Mouse (Mus musculus) liver, embryonic 12.5 days (tissue): ENCODE data around the gene Slc35c1. TPM values are rescaled to one million over a fixed set of nuclear protein-coding genes. Genes with fewer than 3 reads are reported as not detected.
A peak's percentile ranks its signal among the peaks of the same experiment; 100 is the strongest.
"Not testable (repeated sequence)": the region's sequence is repeated elsewhere in the genome, so short reads cannot be mapped to it uniquely, and the experiment has no call there.

Experiments used
- ATAC-seq: fragments of 200-750 bp; cut with Nextera tagmentation; 2 replicates; pipeline ENCODE4 v1.8.0; 2017; ENCODE audit warnings: moderate number of reproducible peaks, mild to moderate bottlenecking, moderate library complexity
- H3K27ac ChIP-seq: fragments of 300-500 bp; sonication (generic); 2 replicates; pipeline ENCODE4 v1.5.1; 2016; ENCODE audit warnings: mild to moderate bottlenecking
- H3K27me3 ChIP-seq: fragments of 300-500 bp; sonication (generic); replicated peaks from 2 replicates; pipeline ENCODE4 v1.6.1; 2016; ENCODE audit warnings: mild to moderate bottlenecking, moderate library complexity
- H3K36me3 ChIP-seq: fragments of 300-500 bp; sonication (generic); 2 replicates; pipeline ENCODE4 v1.6.1; 2016; ENCODE audit warnings: mild to moderate bottlenecking, moderate library complexity
- H3K4me1 ChIP-seq: fragments of 300-500 bp; sonication (generic); 2 replicates; pipeline ENCODE4 v1.6.1; 2016
- H3K4me2 ChIP-seq: fragments of 300-500 bp; sonication (generic); 2 replicates; pipeline ENCODE4 v1.6.1; 2016; ENCODE audit warnings: mild to moderate bottlenecking, moderate library complexity
- H3K4me3 ChIP-seq: fragments of 300-500 bp; sonication (generic); 2 replicates; pipeline ENCODE4 v1.5.1; 2016; ENCODE audit warnings: mild to moderate bottlenecking, moderate library complexity
- H3K9ac ChIP-seq: fragments of 300-500 bp; sonication (generic); 2 replicates; pipeline ENCODE4 v1.6.1; 2016; ENCODE audit warnings: mild to moderate bottlenecking, moderate library complexity
- H3K9me3 ChIP-seq: fragments of 300-500 bp; sonication (generic); replicated peaks from 2 replicates; pipeline ENCODE4 v1.6.1; 2016; ENCODE audit warnings: mild to moderate bottlenecking, moderate library complexity
- WGBS: fragments of 180-500 bp; shearing (Covaris S2); methylation state at CpG from one replicate; pipeline ENCODE4 v1.1.7; 2016; ENCODE audit not compliant: insufficient replicate concordance; 5-methylcytosine and 5-hydroxymethylcytosine counted together
- polyA plus RNA-seq: library from polyadenylated mRNA; unstranded; fragments of >200 nt; fragmentation: Nextera tagmentation; extraction: Ambion mirVana; gene quantifications from 2 replicates; pipeline ENCODE4 v1.2.1, GENCODE M21; 2016

Slc35c1 gene
- polyA plus RNA-seq, 1 experiment from 2014 or later, result 15.3 TPM

GRCm38 (mm10) chr2:92487791-92488190 is 27.5 kb upstream of the Slc35c1 start:
- peaks cover 62% of the 10 kb centered on the region for H3K27me3 ChIP-seq
- no peak overlapping the region for H3K4me2 ChIP-seq
- H3K27ac ChIP-seq, result no peak overlapping the region
- 50% methylated on average over 8 of the region's 8 CpGs for WGBS
- no peak for ATAC-seq
- no peak overlapping the region for H3K4me3 ChIP-seq
- H3K36me3 ChIP-seq, result no peaks in the 10 kb centered on the region
- no peak overlapping the region for H3K9ac ChIP-seq
- H3K4me1 ChIP-seq, result peaks cover 21% of the 10 kb centered on the region; the same call in 1 of the 2 replicates
- no peaks in the 10 kb centered on the region for H3K9me3 ChIP-seq

- 48% methylated on average over 2 of the region's 2 CpGs for WGBS
- Histone ChIP-seq H3K9ac (no peak overlapping the region), H3K4me1 (peaks cover 24% of the 10 kb centered on the region; the same call in 1 of the 2 replicates), H3K4me2 (no peak overlapping the region), H3K36me3 (no peaks in the 10 kb centered on the region), H3K9me3 (no peaks in the 10 kb centered on the region), H3K4me3 (no peak overlapping the region), H3K27me3 (peaks cover 71% of the 10 kb centered on the region), H3K27ac (no peak overlapping the region)
- ATAC-seq, result no peak
These were observed 26.6 kb upstream of the Slc35c1 start for GRCm38 (mm10) chr2:92486911-92487310.

GRCm38 (mm10) chr2:92486403-92486802 is 26.1 kb upstream of the Slc35c1 start:
- peaks cover 24% of the 10 kb centered on the region; the same call in 1 of the 2 replicates for H3K4me1 ChIP-seq
- 2% methylated on average over 11 of the region's 11 CpGs for WGBS
- no peaks in the 10 kb centered on the region for H3K36me3 ChIP-seq
- H3K27ac ChIP-seq, result no peak overlapping the region
- peaks cover 75% of the 10 kb centered on the region for H3K27me3 ChIP-seq
- ATAC-seq, result peak; percentile 43; the same call in 1 of the 2 replicates
- H3K9ac ChIP-seq, result no peak overlapping the region
- H3K4me3 ChIP-seq, result no peak overlapping the region
- peak overlapping the region; percentile 40 for H3K4me2 ChIP-seq
- no peaks in the 10 kb centered on the region for H3K9me3 ChIP-seq

- Histone ChIP-seq H3K27ac (no peak overlapping the region), H3K9me3 (no peaks in the 10 kb centered on the region), H3K9ac (no peak overlapping the region), H3K27me3 (peaks cover 75% of the 10 kb centered on the region), H3K4me1 (peaks cover 24% of the 10 kb centered on the region; the same call in 1 of the 2 replicates), H3K4me3 (no peak overlapping the region), H3K4me2 (peak overlapping the region; percentile 40), H3K36me3 (no peaks in the 10 kb centered on the region)
- whole genome bisulfite sequencing, result 8% methylated on average over 15 of the region's 15 CpGs
- no peak for ATAC-seq
These were observed 25.4 kb upstream of the Slc35c1 start for GRCm38 (mm10) chr2:92485640-92486295.

DNA sequence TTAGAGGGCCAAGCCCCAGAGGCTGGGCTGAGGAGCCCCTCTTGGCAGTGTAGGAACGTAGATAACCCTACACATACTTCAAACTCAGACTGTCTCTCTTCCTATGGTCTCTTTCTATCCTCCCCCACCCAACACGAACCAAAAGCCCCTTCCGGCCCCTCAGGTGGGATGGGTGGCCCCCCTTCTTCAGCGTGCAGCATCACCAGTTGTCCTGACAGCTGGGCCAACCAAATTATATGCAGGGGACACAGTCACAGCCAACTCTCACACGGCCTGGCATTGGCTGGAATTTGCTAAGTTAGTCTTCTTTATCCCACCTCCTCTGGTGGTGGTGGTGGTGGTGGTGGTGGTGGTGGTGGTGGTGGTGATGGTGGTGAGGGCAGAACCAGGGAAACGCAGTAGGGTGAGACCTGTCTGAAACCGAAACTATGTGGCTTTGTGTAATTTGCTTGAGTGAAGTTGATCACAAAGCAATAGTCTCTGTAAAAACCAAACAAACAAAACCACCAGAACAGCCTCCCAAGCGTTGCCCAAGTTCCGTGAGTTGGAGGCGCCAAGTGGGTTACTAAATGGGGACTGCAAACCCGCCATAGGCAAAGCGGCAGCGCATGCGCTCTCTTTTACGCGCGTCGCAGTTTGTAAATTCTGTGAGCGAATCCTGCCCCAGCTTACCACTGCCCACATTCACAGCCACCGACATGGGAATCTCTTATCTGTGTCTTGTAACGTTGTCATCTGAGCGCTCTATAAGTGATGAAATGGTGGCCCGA is 24.1 kb upstream of the Slc35c1 start:
- no peak for ATAC-seq
- H3K4me2 ChIP-seq, result peak overlapping the region; percentile 57
- no peak overlapping the region for H3K9ac ChIP-seq
- no peaks in the 10 kb centered on the region for H3K9me3 ChIP-seq
- H3K27me3 ChIP-seq, result peaks cover 72% of the 10 kb centered on the region
- H3K27ac ChIP-seq, result no peak overlapping the region
- WGBS, result 22% methylated on average over 23 of the region's 23 CpGs
- H3K4me1 ChIP-seq, result peaks cover 24% of the 10 kb centered on the region; the same call in 1 of the 2 replicates
- H3K4me3 ChIP-seq, result peak overlapping the region; percentile 35
- H3K36me3 ChIP-seq, result no peaks in the 10 kb centered on the region

DNA sequence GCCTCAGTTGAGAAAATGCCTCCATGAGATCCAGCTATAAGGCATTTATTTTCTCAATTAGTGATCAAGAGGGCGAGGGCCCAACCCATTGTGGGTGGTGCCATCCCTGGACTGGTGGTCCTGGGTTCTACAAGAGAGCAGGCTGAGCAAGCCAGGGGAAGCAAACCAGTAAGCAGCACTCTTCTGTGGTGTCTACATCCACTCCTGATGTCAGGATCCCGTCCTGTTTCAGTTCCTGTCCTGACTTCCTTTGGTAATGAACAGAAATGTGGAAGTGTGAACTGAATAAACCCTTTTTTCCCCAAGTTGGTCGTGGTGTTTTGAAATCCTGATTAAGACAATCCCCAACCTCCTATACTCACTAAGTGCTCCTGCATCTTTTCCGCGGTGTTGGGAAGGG is 23.2 kb upstream of the Slc35c1 start:
- WGBS, result 26% methylated on average over 5 of the region's 5 CpGs
- no peak for ATAC-seq
- no peaks in the 10 kb centered on the region for H3K36me3 ChIP-seq
- no peak overlapping the region for H3K9ac ChIP-seq
- H3K4me3 ChIP-seq, result no peak overlapping the region
- H3K9me3 ChIP-seq, result no peaks in the 10 kb centered on the region
- H3K27ac ChIP-seq, result no peak overlapping the region
- H3K4me2 ChIP-seq, result no peak overlapping the region
- peaks cover 24% of the 10 kb centered on the region; the same call in 1 of the 2 replicates for H3K4me1 ChIP-seq
- H3K27me3 ChIP-seq, result peaks cover 69% of the 10 kb centered on the region

DNA sequence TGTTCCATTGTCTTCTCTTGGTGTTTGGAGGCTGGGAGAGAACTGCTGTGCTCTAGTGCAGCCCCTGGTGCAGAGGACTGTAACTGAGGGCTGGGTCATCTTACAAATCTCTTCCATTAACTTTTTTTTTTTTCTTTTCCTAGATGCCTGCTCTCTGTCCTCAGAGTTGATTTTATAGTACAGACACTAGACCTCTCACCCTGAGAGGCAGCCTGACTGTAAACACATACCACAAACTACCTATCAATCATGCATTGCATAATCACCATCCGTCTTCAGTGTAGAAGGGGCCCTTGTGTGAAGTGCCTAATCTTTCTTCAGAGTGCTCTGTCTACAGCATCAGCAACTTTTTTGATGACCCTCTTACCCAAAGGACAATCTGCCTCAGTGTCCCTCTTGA is 22.2 kb upstream of the Slc35c1 start:
- Histone ChIP-seq H3K9me3 (no peaks in the 10 kb centered on the region), H3K4me3 (no peak overlapping the region), H3K4me1 (peaks cover 27% of the 10 kb centered on the region; the same call in 1 of the 2 replicates), H3K9ac (no peak overlapping the region), H3K4me2 (no peak overlapping the region), H3K27ac (no peak overlapping the region), H3K27me3 (peaks cover 62% of the 10 kb centered on the region), H3K36me3 (no peaks in the 10 kb centered on the region)
- WGBS, result 18% methylated on average over 1 of the region's 1 CpGs
- ATAC-seq, result no peak

DNA sequence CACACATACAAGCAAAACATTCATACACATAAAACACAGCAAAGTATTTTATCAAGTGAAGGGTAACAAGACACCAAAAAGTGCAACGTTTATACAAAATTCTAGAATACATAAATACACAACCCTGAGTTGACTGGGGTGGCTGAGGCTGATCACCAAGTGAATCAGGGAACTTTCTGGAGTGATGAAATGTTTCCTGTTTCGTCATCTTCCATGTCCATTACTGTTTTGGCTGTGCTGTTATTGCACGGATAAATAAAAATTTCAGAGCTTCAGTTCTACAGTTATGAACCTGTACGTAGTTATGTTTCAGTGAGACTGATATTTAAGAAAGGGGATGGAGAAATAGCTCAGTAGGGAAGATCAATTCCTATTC is 18.0 kb upstream of the Slc35c1 start:
- peaks cover 23% of the 10 kb centered on the region for H3K27me3 ChIP-seq
- peaks cover 6% of the 10 kb centered on the region; the same call in 1 of the 2 replicates for H3K4me1 ChIP-seq
- no peak overlapping the region for H3K4me3 ChIP-seq
- no peak overlapping the region for H3K4me2 ChIP-seq
- no peak for ATAC-seq
- peaks cover 5% of the 10 kb centered on the region; the same call in 1 of the 2 replicates for H3K9me3 ChIP-seq
- H3K27ac ChIP-seq, result no peak overlapping the region
- H3K9ac ChIP-seq, result no peak overlapping the region
- H3K36me3 ChIP-seq, result no peaks in the 10 kb centered on the region
- 58% methylated on average over 4 of the region's 4 CpGs for WGBS

GRCm38 (mm10) chr2:92477672-92478312 is 17.5 kb upstream of the Slc35c1 start:
- peaks cover 18% of the 10 kb centered on the region for H3K27me3 ChIP-seq
- WGBS, result 72% methylated on average over 12 of the region's 12 CpGs
- no peak overlapping the region for H3K4me3 ChIP-seq
- H3K4me2 ChIP-seq, result no peak overlapping the region
- H3K4me1 ChIP-seq, result peaks cover 6% of the 10 kb centered on the region; the same call in 1 of the 2 replicates
- H3K36me3 ChIP-seq, result no peaks in the 10 kb centered on the region
- H3K9ac ChIP-seq, result no peak overlapping the region
- H3K27ac ChIP-seq, result no peak overlapping the region
- H3K9me3 ChIP-seq, result peaks cover 5% of the 10 kb centered on the region; the same call in 1 of the 2 replicates
- no peak; the same call in 1 of the 2 replicates for ATAC-seq

GRCm38 (mm10) chr2:92476580-92476979 is 16.2 kb upstream of the Slc35c1 start:
- not testable (repeated sequence) for H3K4me1 ChIP-seq, H3K9ac ChIP-seq, H3K9me3 ChIP-seq, H3K4me2 ChIP-seq, H3K36me3 ChIP-seq, H3K27ac ChIP-seq, ATAC-seq, H3K27me3 ChIP-seq, H3K4me3 ChIP-seq
- 76% methylated on average over 7 of the region's 7 CpGs for WGBS

- H3K27ac ChIP-seq, result no peak overlapping the region
- H3K4me1 ChIP-seq, result peaks cover 3% of the 10 kb centered on the region; the same call in 1 of the 2 replicates
- H3K36me3 ChIP-seq, result no peaks in the 10 kb centered on the region
- peaks cover 5% of the 10 kb centered on the region; the same call in 1 of the 2 replicates for H3K9me3 ChIP-seq
- no peak overlapping the region for H3K9ac ChIP-seq
- H3K4me3 ChIP-seq, result no peak overlapping the region
- H3K4me2 ChIP-seq, result no peak overlapping the region
- no peaks in the 10 kb centered on the region; the same call in 1 of the 2 replicates for H3K27me3 ChIP-seq
- 47% methylated on average over 2 of the region's 2 CpGs for WGBS
- ATAC-seq, result no peak
These were observed 15.4 kb upstream of the Slc35c1 start for GRCm38 (mm10) chr2:92475711-92476110.

GRCm38 (mm10) chr2:92474920-92475319 is 14.6 kb upstream of the Slc35c1 start:
- no peak for ATAC-seq
- Histone ChIP-seq H3K36me3 (no peaks in the 10 kb centered on the region), H3K9ac (no peak overlapping the region), H3K4me3 (no peak overlapping the region), H3K4me2 (no peak overlapping the region), H3K9me3 (peaks cover 5% of the 10 kb centered on the region; the same call in 1 of the 2 replicates), H3K27me3 (no peaks in the 10 kb centered on the region; the same call in 1 of the 2 replicates), H3K4me1 (peaks cover 3% of the 10 kb centered on the region; the same call in 1 of the 2 replicates), H3K27ac (no peak overlapping the region)
- 58% methylated on average over 3 of the region's 3 CpGs for WGBS
